Mouse (Mus musculus) hematopoietic multipotent progenitor cell, adult 10-12 weeks (in vitro differentiated cells): Measurements from ENCODE around the gene Exosc6. TPM values are rescaled to one million over a fixed set of nuclear protein-coding genes. Genes with fewer than 3 reads are reported as not detected.

Experiments used
- polyA plus RNA-seq: library from polyadenylated mRNA; stranded (reverse); fragments of >175 nt; gene quantifications from 2 replicates; pipeline ENCODE4 v1.2.3, GENCODE M21; 2012; ENCODE audit warnings: low replicate concordance

The Exosc6 gene
- polyA plus RNA-seq: 35.9 and 80.7 TPM in 2 replicates

DNA sequence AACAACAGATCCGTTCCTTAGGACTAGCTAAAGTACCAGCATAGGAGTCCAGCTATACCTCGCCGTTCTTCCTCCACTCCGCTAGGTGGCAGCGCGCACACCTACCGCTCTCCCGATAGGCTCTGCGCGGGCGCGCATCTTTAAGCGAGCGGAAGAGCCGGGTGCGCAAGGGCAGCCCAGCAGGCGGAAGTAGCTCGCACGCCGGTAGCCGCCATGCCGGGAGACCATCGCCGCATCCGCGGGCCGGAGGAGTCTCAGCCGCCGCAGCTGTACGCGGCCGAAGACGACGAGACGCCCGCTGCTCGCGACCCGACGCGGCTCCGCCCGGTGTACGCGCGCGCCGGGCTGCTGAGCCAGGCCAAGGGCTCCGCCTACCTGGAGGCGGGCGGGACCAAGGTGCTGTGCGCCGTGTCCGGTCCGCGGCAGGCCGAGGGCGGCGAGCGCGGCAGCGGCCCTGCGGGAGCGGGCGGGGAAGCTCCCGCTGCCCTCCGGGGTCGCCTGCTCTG lies at the start of gene Exosc6:
Gene Exosc6, plus strand, starts transcription at position 182 of the 506 bp plus-strand sequence.

DNA sequence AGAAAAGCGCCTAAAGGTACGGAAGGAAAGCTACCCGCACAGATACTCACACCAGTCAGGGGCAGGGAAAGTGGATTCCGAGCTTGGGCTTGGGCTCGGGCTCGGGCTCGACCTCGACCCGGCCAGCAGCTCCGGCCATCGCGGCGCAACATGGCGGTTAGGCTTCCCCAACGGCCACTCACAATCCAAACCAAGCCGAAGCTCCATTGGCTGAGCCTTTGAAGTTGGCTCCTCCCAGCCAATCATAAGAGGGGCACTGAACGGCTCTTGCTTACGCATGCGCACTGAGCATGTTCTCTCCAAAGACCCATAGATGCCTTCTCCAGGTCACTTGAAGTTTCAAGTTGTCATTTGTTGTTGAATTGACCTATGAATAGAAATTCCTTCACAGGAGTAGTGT lies 24.6 kb upstream of the Exosc6 start, which contains the start of gene Ddx19b:
Gene Ddx19b, minus strand, starts transcription at position 180 of the 400 bp plus-strand sequence.

DNA sequence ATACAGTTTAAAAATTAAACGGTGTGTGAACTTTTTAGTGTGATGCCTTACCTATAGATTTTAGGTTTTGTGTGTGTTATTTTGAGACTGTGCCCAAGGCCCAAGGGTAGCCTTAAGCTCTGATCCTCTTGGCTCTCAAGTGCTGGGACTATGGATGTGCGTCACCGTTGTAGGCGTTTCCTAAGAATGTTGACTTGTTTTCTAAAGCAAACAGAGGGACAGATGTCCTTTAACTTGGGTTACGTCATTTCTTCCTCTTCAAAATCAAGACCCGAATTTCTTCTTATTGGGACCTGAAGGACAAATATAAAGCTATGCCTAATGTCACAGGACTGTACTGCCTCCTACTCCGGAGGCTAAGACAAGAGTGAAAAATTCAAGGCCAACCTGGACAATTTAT lies 23.2 kb upstream of the Exosc6 start, which contains the start of gene Aars:
Gene Aars, plus strand, starts transcription at position 229 of the 400 bp plus-strand sequence.

DNA sequence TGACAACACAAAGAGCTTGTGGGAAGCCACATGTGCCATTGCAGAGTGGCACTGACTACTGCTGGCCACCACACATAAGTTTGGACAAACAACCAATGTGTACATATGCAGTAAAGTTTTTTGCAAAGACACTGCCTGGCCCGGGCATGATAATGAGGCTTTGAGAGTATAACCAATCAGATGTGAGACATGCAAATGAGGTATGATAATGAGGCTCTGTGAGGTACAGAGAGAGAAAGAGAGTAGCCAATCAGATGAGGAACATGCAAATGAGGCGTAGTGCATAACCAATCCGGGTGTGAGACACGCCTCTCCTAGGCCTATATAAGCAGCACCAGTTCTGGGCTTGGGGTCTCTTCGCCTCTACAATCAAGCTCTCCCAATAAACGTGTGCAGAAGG lies 36.2 kb downstream of the Exosc6 start, which contains the start of gene Clec18a:
Gene Clec18a, minus strand, starts transcription at position 101 of the 400 bp plus-strand sequence.

DNA sequence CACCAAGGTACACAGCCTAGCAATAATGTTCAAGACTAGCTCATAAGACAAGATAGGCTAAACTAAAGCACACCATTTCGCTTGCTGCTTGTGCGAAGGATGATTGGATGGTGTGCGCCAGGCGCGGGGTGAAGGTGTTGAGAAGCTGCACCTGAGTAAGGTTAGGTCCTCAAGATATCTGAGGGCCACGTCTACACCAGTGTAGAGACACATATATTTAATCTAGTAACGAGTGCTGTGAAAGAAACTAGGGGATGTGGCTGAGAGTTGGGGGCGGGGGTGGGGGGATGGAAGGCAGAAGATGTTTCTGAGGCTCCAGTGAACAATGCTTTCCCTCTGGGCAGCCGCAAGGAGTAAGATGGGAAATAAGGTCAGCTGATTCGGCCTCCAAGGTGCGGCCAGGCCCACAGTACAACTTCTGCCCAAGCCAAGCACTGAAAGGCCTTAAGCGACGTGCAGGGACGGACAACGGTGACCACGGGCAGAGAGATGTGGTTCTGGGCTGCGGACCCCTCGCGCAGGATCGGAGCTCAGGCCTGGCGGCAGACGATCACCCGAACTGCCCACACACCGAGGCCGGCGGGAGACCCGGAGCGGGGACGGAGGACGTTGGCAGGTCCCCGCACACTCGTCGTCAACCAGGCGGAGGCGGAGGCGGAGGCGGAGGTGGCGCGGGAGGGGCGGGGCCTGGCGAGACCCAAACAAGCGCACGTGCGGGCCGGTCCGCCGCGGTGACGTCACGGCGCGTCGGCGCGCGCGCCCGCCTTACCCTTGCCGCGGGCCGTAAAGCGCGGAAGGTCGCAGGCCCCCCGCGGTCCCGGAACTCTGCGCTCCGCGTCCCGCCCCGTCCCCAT lies 38.0 kb downstream of the Exosc6 start, which contains the start of gene Pdpr:
Gene Pdpr, plus strand, starts transcription at position 766 of the 854 bp plus-strand sequence.

Other genes starting within 250 kb of the Exosc6 start
- gene Cog4, start 209.7 kb upstream of the Exosc6 start, polyA plus RNA-seq: 13.2 and 17.4 TPM in 2 replicates
- gene Sf3b3, start 209.6 kb upstream of the Exosc6 start, polyA plus RNA-seq: 5.9 and 9.9 TPM in 2 replicates
- 9.1 and 14.1 TPM in 2 replicates for gene Fuk, start 153.9 kb upstream of the Exosc6 start, polyA plus RNA-seq
- 30.8 and 31.2 TPM in 2 replicates for gene St3gal2, start 136.4 kb upstream of the Exosc6 start, polyA plus RNA-seq
- 13.8 and 28.3 TPM in 2 replicates for gene Ddx19a, start 58.5 kb upstream of the Exosc6 start, polyA plus RNA-seq
- gene Ddx19b, start 24.6 kb upstream of the Exosc6 start, polyA plus RNA-seq: 2.0 and 5.8 TPM in 2 replicates
- gene Aars, start 23.2 kb upstream of the Exosc6 start, polyA plus RNA-seq: 7.3 and 11.7 TPM in 2 replicates
- not detected in 2 replicates for gene Clec18a, start 36.1 kb downstream of the Exosc6 start, polyA plus RNA-seq
- 11.7 and 17.7 TPM in 2 replicates for gene Pdpr, start 38.3 kb downstream of the Exosc6 start, polyA plus RNA-seq
- gene Glg1, start 202.9 kb downstream of the Exosc6 start, polyA plus RNA-seq: 24.7 and 41.7 TPM in 2 replicates
- 2.0 and 3.8 TPM in 2 replicates for gene Rfwd3, start 243.9 kb downstream of the Exosc6 start, polyA plus RNA-seq